Mouse (Mus musculus): ENCODE measurements at regions not wholly inside any gene's neighbourhood (a gene's known extent, or its start where the extent isn't known, plus 50 kb on each side); places are given as distances from the start of the nearest gene placed in this dataset.

- H3K9ac ChIP-seq: no peak overlapping the region
- H3K4me3 ChIP-seq (ENCODE audit: low read depth, low read length): no peak overlapping the region
- TF ChIP-seq CTCF (IDR thresholded peaks at IDR 0.05; ENCODE audit: low read depth): no peak
- 45% methylated on average over 1 of the region's 1 CpGs for WGBS
- H3K27ac ChIP-seq (ENCODE audit: low read depth): no peak overlapping the region
- DNase-seq (no peak), ATAC-seq (ENCODE audit: insufficient read depth) (no peak)
- no peak overlapping the region for H3K4me2 ChIP-seq
- no peaks in the 10 kb centered on the region for H3K9me3 ChIP-seq (ENCODE audit: low read depth, low read length)
- H3K36me3 ChIP-seq (ENCODE audit: insufficient read depth): no peaks in the 10 kb centered on the region
- H3K4me1 ChIP-seq (ENCODE audit: insufficient read depth): no peaks in the 10 kb centered on the region
- H3K27me3 ChIP-seq (ENCODE audit: insufficient read depth, low read length): no peaks in the 10 kb centered on the region
These were observed 1174.6 kb downstream of the Pcdh18 start for GRCm38 (mm10) chr3:48582521-48582920.

DNA sequence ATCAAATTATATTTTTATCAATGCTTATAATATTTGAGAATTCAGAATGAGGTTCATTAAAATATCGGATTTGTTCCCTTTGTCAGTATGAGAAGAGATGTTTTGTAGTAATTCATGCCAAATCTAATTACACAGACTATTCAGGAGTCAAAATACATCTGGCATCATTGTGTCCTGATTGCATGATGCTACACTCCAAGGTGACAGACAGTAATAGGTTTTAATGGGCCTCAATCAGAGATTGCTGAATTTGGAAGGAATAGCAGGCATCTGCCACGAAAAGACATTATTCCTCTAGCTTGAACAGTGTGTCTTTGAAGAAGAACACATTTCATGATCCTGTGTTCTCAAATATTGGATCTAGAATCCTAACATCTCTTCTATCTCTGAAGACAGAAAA lies 1177.2 kb downstream of the Pcdh18 start:
- 75% methylated on average over 2 of the region's 2 CpGs for WGBS
- no peak for ATAC-seq (ENCODE audit: insufficient read depth)

GRCm38 (mm10) chr3:48579229-48579628 lies 1177.9 kb downstream of the Pcdh18 start:
- Histone ChIP-seq H3K4me2 (no peak overlapping the region), H3K4me3 (ENCODE audit: low read depth, low read length) (no peak overlapping the region), H3K9me3 (ENCODE audit: low read depth, low read length) (no peaks in the 10 kb centered on the region), H3K27me3 (ENCODE audit: insufficient read depth, low read length) (no peaks in the 10 kb centered on the region), H3K27ac (ENCODE audit: low read depth) (no peak overlapping the region), H3K4me1 (ENCODE audit: insufficient read depth) (no peaks in the 10 kb centered on the region), H3K9ac (no peak overlapping the region), H3K36me3 (ENCODE audit: insufficient read depth) (no peaks in the 10 kb centered on the region)
- 35% methylated on average over 1 of the region's 1 CpGs for WGBS
- no peak for ATAC-seq (ENCODE audit: insufficient read depth)
- DNase-seq: no peak
- no peak for TF ChIP-seq CTCF (IDR thresholded peaks at IDR 0.05; ENCODE audit: low read depth)

More for the DNA sequence above, 1177.2 kb downstream of the Pcdh18 start:
- H3K4me3 ChIP-seq (ENCODE audit: low read depth, low read length): no peak overlapping the region
- no peaks in the 10 kb centered on the region for H3K4me1 ChIP-seq (ENCODE audit: insufficient read depth)
- H3K9ac ChIP-seq: no peak overlapping the region
- no peaks in the 10 kb centered on the region for H3K9me3 ChIP-seq (ENCODE audit: low read depth, low read length)
- H3K4me2 ChIP-seq: no peak overlapping the region
- no peak for TF ChIP-seq CTCF (IDR thresholded peaks at IDR 0.05; ENCODE audit: low read depth)
- DNase-seq: no peak
- no peaks in the 10 kb centered on the region for H3K36me3 ChIP-seq (ENCODE audit: insufficient read depth)
- no peaks in the 10 kb centered on the region for H3K27me3 ChIP-seq (ENCODE audit: insufficient read depth, low read length)
- no peak overlapping the region for H3K27ac ChIP-seq (ENCODE audit: low read depth)

- Histone ChIP-seq H3K4me2 (no peak overlapping the region), H3K4me1 (ENCODE audit: insufficient read depth) (no peaks in the 10 kb centered on the region), H3K27ac (ENCODE audit: low read depth) (no peak overlapping the region), H3K27me3 (ENCODE audit: insufficient read depth, low read length) (no peaks in the 10 kb centered on the region), H3K4me3 (ENCODE audit: low read depth, low read length) (no peak overlapping the region), H3K9ac (no peak overlapping the region), H3K36me3 (ENCODE audit: insufficient read depth) (no peaks in the 10 kb centered on the region), H3K9me3 (ENCODE audit: low read depth, low read length) (no peaks in the 10 kb centered on the region)
- ATAC-seq (ENCODE audit: insufficient read depth): no peak
- TF ChIP-seq CTCF (IDR thresholded peaks at IDR 0.05; ENCODE audit: low read depth): no peak
- 83% methylated on average over 1 of the region's 1 CpGs for WGBS
- DNase-seq: no peak
These were observed 1210.5 kb downstream of the Pcdh18 start for GRCm38 (mm10) chr3:48546669-48547068.

DNA sequence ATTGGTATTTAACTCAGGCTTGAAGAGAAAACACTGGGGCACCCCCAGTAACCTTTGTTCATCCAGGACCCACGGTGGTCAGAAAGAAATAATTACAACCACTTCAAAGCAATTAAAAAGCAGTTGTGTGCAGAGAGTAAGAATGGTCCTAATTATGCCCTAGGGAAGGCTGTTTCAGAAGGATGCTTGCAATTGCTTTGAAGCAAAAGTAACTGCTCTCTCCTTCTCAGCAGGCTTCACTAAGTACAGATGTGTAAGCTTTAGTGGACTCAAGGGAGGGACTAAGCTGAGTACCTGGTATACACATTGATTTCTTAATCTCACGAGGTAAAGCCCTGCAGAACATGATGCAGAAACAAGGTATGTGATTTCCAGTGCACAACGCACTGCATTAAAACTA lies 1242.1 kb downstream of the Pcdh18 start:
- Histone ChIP-seq H3K27me3 (ENCODE audit: insufficient read depth, low read length) (no peaks in the 10 kb centered on the region), H3K4me2 (no peak overlapping the region), H3K4me1 (ENCODE audit: insufficient read depth) (no peaks in the 10 kb centered on the region), H3K27ac (ENCODE audit: low read depth) (no peak overlapping the region), H3K9me3 (ENCODE audit: low read depth, low read length) (no peaks in the 10 kb centered on the region), H3K9ac (no peak overlapping the region), H3K4me3 (ENCODE audit: low read depth, low read length) (no peak overlapping the region), H3K36me3 (ENCODE audit: insufficient read depth) (no peaks in the 10 kb centered on the region)
- TF ChIP-seq CTCF (IDR thresholded peaks at IDR 0.05; ENCODE audit: low read depth): no peak
- no peak for DNase-seq
- no peak for ATAC-seq (ENCODE audit: insufficient read depth)
- WGBS: 49% methylated on average over 3 of the region's 3 CpGs

DNA sequence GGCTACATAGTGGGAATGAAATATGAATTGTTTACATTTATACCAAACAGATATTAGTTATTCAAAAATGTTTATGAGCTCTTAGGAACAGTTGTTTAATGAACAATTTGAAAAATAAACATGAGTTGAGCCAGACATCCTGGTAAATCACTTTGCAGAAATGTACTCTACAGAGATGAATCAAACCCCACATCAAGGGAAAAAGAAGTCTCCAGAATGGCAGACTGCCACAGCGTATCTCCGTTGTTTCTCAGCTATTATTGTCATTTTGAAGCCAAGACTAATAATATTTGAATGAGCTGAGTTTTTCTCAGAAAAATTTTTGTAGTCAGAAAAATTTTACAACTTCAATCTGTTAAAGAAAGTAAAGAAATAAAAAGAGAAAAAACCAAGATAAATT lies 1253.1 kb downstream of the Pcdh18 start:
- Histone ChIP-seq H3K27me3 (ENCODE audit: insufficient read depth, low read length) (no peaks in the 10 kb centered on the region), H3K36me3 (ENCODE audit: insufficient read depth) (no peaks in the 10 kb centered on the region), H3K4me2 (no peak overlapping the region), H3K27ac (ENCODE audit: low read depth) (no peak overlapping the region), H3K4me1 (ENCODE audit: insufficient read depth) (no peaks in the 10 kb centered on the region), H3K4me3 (ENCODE audit: low read depth, low read length) (no peak overlapping the region), H3K9ac (no peak overlapping the region), H3K9me3 (ENCODE audit: low read depth, low read length) (no peaks in the 10 kb centered on the region)
- DNase-seq: peak; percentile 59
- no peak for ATAC-seq (ENCODE audit: insufficient read depth)
- TF ChIP-seq CTCF (IDR thresholded peaks at IDR 0.05; ENCODE audit: low read depth): no peak
- 57% methylated on average over 2 of the region's 2 CpGs for WGBS

GRCm38 (mm10) chr3:48464679-48465078 lies 1292.4 kb downstream of the Pcdh18 start:
- DNase-seq (no peak), ATAC-seq (ENCODE audit: insufficient read depth) (no peak)
- Histone ChIP-seq H3K4me1 (ENCODE audit: insufficient read depth) (no peaks in the 10 kb centered on the region), H3K27ac (ENCODE audit: low read depth) (no peak overlapping the region), H3K9ac (no peak overlapping the region), H3K27me3 (ENCODE audit: insufficient read depth, low read length) (no peaks in the 10 kb centered on the region), H3K4me3 (ENCODE audit: low read depth, low read length) (no peak overlapping the region), H3K36me3 (ENCODE audit: insufficient read depth) (no peaks in the 10 kb centered on the region), H3K4me2 (no peak overlapping the region), H3K9me3 (ENCODE audit: low read depth, low read length) (no peaks in the 10 kb centered on the region)
- no peak for TF ChIP-seq CTCF (IDR thresholded peaks at IDR 0.05; ENCODE audit: low read depth)

GRCm38 (mm10) chr3:48441938-48442337 lies 1315.2 kb downstream of the Pcdh18 start:
- Histone ChIP-seq H3K4me1 (ENCODE audit: insufficient read depth) (no peaks in the 10 kb centered on the region), H3K27me3 (ENCODE audit: insufficient read depth, low read length) (no peaks in the 10 kb centered on the region), H3K27ac (ENCODE audit: low read depth) (no peak overlapping the region), H3K9me3 (ENCODE audit: low read depth, low read length) (no peaks in the 10 kb centered on the region), H3K4me3 (ENCODE audit: low read depth, low read length) (no peak overlapping the region), H3K4me2 (no peak overlapping the region), H3K36me3 (ENCODE audit: insufficient read depth) (no peaks in the 10 kb centered on the region), H3K9ac (no peak overlapping the region)
- TF ChIP-seq CTCF (IDR thresholded peaks at IDR 0.05; ENCODE audit: low read depth): no peak
- ATAC-seq (ENCODE audit: insufficient read depth) (no peak), DNase-seq (no peak)
- WGBS: 92% methylated on average over 2 of the region's 2 CpGs

All from lung, embryonic 14.5 days (tissue).